Mouse (Mus musculus) testis, adult 2 months (tissue): ENCODE data around the gene Zdhhc6. TPM values are rescaled to one million over a fixed set of nuclear protein-coding genes. Genes with fewer than 3 reads are reported as not detected.
A peak's percentile ranks its signal among the peaks of the same experiment; 100 is the strongest.

Source experiments
- H3K27ac ChIP-seq: fragments of 200-500 bp; 2 replicates; pipeline ENCODE4 v1.5.1; 2012; ENCODE audit warnings: low read depth, low read length; ENCODE audit not compliant: control insufficient read depth, insufficient read depth
- H3K27me3 ChIP-seq: fragments of 200-500 bp; 2 replicates; pipeline ENCODE4 v1.6.1; 2012; ENCODE audit warnings: mild to moderate bottlenecking, low read length, moderate library complexity; ENCODE audit not compliant: control insufficient read depth, insufficient read depth
- H3K36me3 ChIP-seq: fragments of 200-500 bp; 2 replicates; pipeline ENCODE4 v1.6.1; 2012; ENCODE audit warnings: mild to moderate bottlenecking, low read length; ENCODE audit not compliant: control insufficient read depth, insufficient read depth
- H3K4me1 ChIP-seq: fragments of 200-500 bp; 2 replicates; pipeline ENCODE4 v1.6.1; 2012; ENCODE audit warnings: low read length; ENCODE audit not compliant: control insufficient read depth, insufficient read depth
- H3K4me3 ChIP-seq: fragments of 200-500 bp; 2 replicates; pipeline ENCODE4 v1.5.1; 2012; ENCODE audit warnings: low read depth, mild to moderate bottlenecking, low read length, moderate library complexity, mixed read lengths; ENCODE audit not compliant: control insufficient read depth
- CTCF ChIP-seq: fragments of 200-500 bp; IDR thresholded peaks from 2 replicates; pipeline ENCODE4 v1.5.1; 2012; ENCODE audit warnings: low read depth, mild to moderate bottlenecking, inconsistent platforms, low read length, moderate library complexity; ENCODE audit not compliant: control insufficient read depth, insufficient read depth, insufficient replicate concordance
- POLR2A ChIP-seq: fragments of 200-500 bp; IDR thresholded peaks from 2 replicates; pipeline ENCODE4 v1.6.1; 2012; ENCODE audit warnings: low read depth, mild to moderate bottlenecking, inconsistent platforms, low read length, moderate library complexity; ENCODE audit not compliant: control insufficient read depth
- polyA plus RNA-seq: library from polyadenylated mRNA; depleted of rRNA; stranded (reverse); fragments of >200 nt; gene quantifications from 2 replicates; pipeline ENCODE4 v1.2.3, GENCODE M21; 2012

Gene Zdhhc6
- polyA plus RNA-seq, 1 experiment, result 13.2 TPM

DNA sequence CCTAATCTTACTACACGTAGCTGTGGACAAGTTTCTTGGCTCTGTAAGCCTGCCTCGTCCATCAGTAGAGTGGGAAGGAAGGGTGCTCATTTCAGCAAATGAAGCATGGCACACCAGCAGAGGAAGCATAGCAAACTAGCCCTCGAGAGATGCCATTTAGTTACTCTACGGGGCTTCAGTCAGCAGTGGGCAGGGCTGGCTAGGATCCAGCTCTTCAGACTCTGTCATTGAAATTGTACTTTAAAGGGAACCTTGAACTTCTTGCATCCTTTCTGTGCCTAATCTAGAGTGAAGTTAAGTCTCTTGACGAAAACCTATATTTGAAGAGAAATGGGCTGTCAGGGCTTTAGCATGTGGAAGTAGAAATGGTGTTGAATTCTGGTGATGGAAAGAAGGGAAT is 3.7 kb upstream of the Zdhhc6 start:
- Histone ChIP-seq H3K4me3 (no peak overlapping the region), H3K27me3 (no peaks in the 10 kb centered on the region), H3K4me1 (peaks cover 2% of the 10 kb centered on the region), H3K36me3 (no peaks in the 10 kb centered on the region), H3K27ac (no peak overlapping the region)
- TF ChIP-seq CTCF, result no peak
- TF ChIP-seq POLR2A, result no peak

DNA sequence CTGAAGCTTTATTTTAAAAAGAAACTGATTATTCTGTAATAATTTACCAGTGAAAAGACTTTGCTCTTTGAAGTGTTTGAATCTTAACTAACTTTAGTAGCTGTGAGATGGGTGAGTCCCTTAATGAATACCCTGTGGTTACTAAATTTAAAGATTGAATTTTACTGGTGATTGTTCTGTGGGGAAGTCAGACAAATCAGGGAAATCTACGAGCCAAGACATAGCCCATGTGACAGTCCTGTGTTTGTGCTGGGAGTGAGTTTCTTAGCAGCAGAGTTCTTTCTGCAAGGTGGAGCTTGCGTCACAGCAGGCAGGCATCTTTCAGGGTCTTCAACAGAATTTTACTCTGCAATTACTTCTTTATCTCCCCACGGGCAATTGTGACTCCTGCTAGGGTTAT is 3.2 kb upstream of the Zdhhc6 start:
- Histone ChIP-seq H3K36me3 (no peaks in the 10 kb centered on the region), H3K4me1 (peaks cover 2% of the 10 kb centered on the region), H3K27me3 (no peaks in the 10 kb centered on the region), H3K4me3 (no peak overlapping the region), H3K27ac (no peak overlapping the region)
- no peak for TF ChIP-seq POLR2A
- no peak for TF ChIP-seq CTCF

DNA sequence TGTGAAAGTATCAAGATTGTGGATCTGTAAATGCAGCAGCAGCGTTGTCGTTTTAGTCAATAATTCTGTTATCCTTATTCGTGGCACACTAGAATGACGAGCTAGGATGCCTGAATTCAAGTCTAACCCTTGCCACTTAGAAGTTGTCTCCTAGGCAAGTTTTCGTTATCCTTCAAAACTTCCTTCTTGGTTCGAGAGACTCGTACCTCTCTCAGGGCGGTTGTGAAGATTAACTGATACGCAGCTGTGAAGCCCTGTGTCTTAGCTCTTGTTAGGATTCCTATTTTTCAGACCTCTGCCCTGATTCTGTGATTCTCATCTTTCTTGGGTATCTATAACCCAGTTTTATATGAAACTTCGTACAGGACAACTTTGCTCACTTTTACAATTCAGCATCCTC is 1.1 kb upstream of the Zdhhc6 start:
- no peak overlapping the region for H3K27ac ChIP-seq
- no peaks in the 10 kb centered on the region for H3K27me3 ChIP-seq
- TF ChIP-seq POLR2A, result no peak
- no peak for TF ChIP-seq CTCF
- H3K4me1 ChIP-seq, result peaks cover 2% of the 10 kb centered on the region
- no peaks in the 10 kb centered on the region; the same call in 1 of the 2 replicates for H3K36me3 ChIP-seq
- no peak overlapping the region; the same call in 1 of the 2 replicates for H3K4me3 ChIP-seq

DNA sequence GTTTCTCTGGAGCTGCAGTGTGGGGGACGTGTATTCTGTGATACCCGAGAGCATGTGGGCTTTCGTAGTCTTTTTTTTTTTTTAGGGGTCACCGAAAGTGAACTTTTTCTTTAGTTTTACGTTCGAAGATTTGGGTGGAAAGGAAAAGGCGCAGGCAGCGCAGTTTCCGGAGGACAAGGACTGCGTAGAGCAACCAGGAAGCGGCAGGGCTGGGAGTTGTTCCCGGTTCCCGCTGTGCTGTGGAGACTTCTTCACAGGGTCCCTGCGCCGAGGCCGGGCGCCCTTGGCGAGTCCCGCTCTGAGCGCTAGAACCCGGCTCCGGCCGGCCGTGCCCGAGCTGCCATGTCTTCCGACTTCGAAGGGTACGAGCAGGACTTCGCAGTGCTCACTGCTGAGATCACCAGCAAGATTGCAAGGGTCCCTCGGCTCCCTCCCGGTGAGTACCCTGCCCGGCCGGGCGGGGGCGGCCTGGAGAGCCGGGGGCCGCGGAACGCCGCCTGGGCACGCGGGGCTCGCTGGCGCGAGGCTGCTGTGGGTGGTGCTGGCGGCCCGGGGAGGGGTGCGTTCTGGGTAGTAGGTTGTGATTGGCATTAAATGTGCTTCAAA is 380 bp upstream of the Zdhhc6 start, which contains the start of gene Vti1a:
Gene Vti1a, plus strand, starts transcription at position 187 of the 606 bp plus-strand sequence.
- peak; percentile 34 for TF ChIP-seq POLR2A
- peak; percentile 43; the same call in 1 of the 2 replicates for TF ChIP-seq CTCF

DNA sequence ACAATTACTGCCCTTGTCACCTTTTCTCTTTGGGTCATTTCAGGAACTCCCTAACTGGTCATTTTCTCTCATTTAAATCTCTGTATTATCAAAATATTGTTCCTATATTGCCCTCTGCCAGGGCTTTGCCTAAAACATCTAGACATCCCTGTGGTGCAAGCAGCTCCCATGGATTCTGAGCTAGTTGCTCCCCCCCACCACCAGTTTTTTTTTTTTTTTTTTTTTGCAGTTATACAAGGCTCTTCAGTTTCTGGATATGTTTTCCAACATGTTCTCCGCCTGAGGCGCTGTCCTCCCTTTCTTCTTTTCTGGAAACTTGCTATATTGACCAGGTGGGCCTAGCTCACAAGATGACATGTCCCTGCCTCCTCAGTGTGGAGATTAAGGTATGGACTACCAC is 2.2 kb downstream of the Zdhhc6 start:
- Histone ChIP-seq H3K4me3 (peak overlapping the region; percentile 2; the same call in 1 of the 2 replicates), H3K4me1 (peaks cover 2% of the 10 kb centered on the region), H3K27ac (no peak overlapping the region), H3K27me3 (no peaks in the 10 kb centered on the region), H3K36me3 (no peaks in the 10 kb centered on the region; the same call in 1 of the 2 replicates)
- TF ChIP-seq CTCF (no peak), POLR2A (no peak)

More for the DNA sequence above, 380 bp upstream of the Zdhhc6 start, which contains the start of gene Vti1a:
- Histone ChIP-seq H3K4me1 (peaks cover 2% of the 10 kb centered on the region), H3K4me3 (peak within 1 kb of the TSS; percentile 100), H3K27me3 (no peaks in the 10 kb centered on the region), H3K36me3 (no peaks in the 10 kb centered on the region; the same call in 1 of the 2 replicates), H3K27ac (peak within 1 kb of the TSS; percentile 88)

DNA sequence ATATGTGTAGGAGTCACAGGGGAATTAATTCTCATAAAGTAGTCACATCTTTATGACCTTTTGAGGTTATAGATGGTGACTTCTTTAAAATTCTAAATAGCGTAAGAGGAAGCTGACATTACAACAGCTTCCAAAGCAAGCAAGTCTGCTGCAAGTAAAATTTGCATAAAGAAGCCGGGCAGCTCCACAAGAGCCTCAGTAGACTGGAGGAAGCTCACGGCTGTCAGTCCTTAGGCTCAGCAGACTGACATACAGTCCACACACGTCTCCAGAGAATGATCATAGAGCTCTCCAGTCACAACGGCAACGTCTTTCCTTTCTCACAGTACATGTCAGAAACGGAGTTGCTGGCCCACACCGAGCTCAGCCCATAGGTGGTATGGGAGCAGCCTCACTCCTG is 4.0 kb downstream of the Zdhhc6 start:
- peaks cover 2% of the 10 kb centered on the region for H3K4me1 ChIP-seq
- H3K27ac ChIP-seq, result no peak overlapping the region
- no peak for TF ChIP-seq CTCF
- TF ChIP-seq POLR2A, result no peak
- no peaks in the 10 kb centered on the region for H3K27me3 ChIP-seq
- H3K36me3 ChIP-seq, result peaks cover 2% of the 10 kb centered on the region
- no peak overlapping the region for H3K4me3 ChIP-seq

DNA sequence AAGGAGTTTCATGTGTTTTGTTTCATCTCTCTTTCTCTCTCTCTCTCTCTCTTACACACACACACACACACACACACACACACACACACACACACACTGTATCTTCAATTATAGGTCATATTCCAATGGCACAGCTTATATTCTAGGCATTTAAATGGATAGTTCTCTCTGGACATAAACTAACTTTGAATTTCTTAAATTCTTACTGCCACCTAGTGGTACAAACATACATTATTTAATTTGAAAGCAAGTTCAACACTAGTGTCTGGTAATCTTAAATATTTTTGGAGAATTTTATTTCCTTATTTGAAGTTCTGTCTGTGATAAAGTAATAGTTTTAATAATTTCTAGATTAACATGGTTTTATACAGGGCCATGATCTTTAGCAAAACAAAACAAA is 10.8 kb downstream of the Zdhhc6 start:
- TF ChIP-seq CTCF (no peak), POLR2A (no peak)
- Histone ChIP-seq H3K36me3 (peaks cover 2% of the 10 kb centered on the region), H3K4me3 (no peak overlapping the region), H3K4me1 (no peaks in the 10 kb centered on the region), H3K27ac (no peak overlapping the region), H3K27me3 (no peaks in the 10 kb centered on the region)

DNA sequence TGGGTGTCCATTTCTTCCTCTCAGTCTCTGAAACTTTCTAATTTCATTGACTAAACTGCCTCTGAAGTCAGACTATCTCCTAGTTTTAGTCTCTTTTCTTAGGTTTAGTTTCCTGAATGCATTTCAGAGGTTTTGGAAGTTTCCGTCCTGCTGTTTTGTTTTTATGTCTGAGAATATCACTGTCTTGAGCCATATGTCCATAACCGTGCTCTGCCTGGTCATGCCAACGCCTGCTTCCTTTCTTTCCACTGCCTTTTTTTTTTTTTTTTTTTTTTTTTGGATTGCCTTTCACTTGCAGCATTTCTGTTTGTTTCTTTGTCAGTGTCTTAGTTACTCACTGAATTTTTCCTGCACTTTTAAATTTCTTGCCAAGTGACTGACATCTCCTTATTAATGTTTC is 15.3 kb downstream of the Zdhhc6 start:
- no peaks in the 10 kb centered on the region for H3K27me3 ChIP-seq
- H3K27ac ChIP-seq, result no peak overlapping the region
- peaks cover 1% of the 10 kb centered on the region for H3K36me3 ChIP-seq
- H3K4me1 ChIP-seq, result no peaks in the 10 kb centered on the region
- TF ChIP-seq CTCF (no peak), POLR2A (no peak)
- H3K4me3 ChIP-seq, result no peak overlapping the region
